Mouse (Mus musculus) testis, adult 2 months (tissue): ENCODE measurements around the gene Nabp2. TPM values are rescaled to one million over a fixed set of nuclear protein-coding genes. Genes with fewer than 3 reads are reported as not detected.

Experiments used
- H3K27ac ChIP-seq: fragments of 200-500 bp; 2 replicates; pipeline ENCODE4 v1.5.1; 2012; ENCODE audit warnings: low read depth, low read length; ENCODE audit not compliant: control insufficient read depth, insufficient read depth
- H3K27me3 ChIP-seq: fragments of 200-500 bp; 2 replicates; pipeline ENCODE4 v1.6.1; 2012; ENCODE audit warnings: mild to moderate bottlenecking, low read length, moderate library complexity; ENCODE audit not compliant: control insufficient read depth, insufficient read depth
- H3K36me3 ChIP-seq: fragments of 200-500 bp; 2 replicates; pipeline ENCODE4 v1.6.1; 2012; ENCODE audit warnings: mild to moderate bottlenecking, low read length; ENCODE audit not compliant: control insufficient read depth, insufficient read depth
- H3K4me1 ChIP-seq: fragments of 200-500 bp; 2 replicates; pipeline ENCODE4 v1.6.1; 2012; ENCODE audit warnings: low read length; ENCODE audit not compliant: control insufficient read depth, insufficient read depth
- H3K4me3 ChIP-seq: fragments of 200-500 bp; 2 replicates; pipeline ENCODE4 v1.5.1; 2012; ENCODE audit warnings: low read depth, mild to moderate bottlenecking, low read length, moderate library complexity, mixed read lengths; ENCODE audit not compliant: control insufficient read depth
- CTCF ChIP-seq: fragments of 200-500 bp; IDR thresholded peaks from 2 replicates; pipeline ENCODE4 v1.5.1; 2012; ENCODE audit warnings: low read depth, mild to moderate bottlenecking, inconsistent platforms, low read length, moderate library complexity; ENCODE audit not compliant: control insufficient read depth, insufficient read depth, insufficient replicate concordance
- POLR2A ChIP-seq: fragments of 200-500 bp; IDR thresholded peaks from 2 replicates; pipeline ENCODE4 v1.6.1; 2012; ENCODE audit warnings: low read depth, mild to moderate bottlenecking, inconsistent platforms, low read length, moderate library complexity; ENCODE audit not compliant: control insufficient read depth
- polyA plus RNA-seq: library from polyadenylated mRNA; depleted of rRNA; stranded (reverse); fragments of >200 nt; gene quantifications from 2 replicates; pipeline ENCODE4 v1.2.3, GENCODE M21; 2012

The Nabp2 gene
- polyA plus RNA-seq, 1 experiment = 22.5 TPM

DNA sequence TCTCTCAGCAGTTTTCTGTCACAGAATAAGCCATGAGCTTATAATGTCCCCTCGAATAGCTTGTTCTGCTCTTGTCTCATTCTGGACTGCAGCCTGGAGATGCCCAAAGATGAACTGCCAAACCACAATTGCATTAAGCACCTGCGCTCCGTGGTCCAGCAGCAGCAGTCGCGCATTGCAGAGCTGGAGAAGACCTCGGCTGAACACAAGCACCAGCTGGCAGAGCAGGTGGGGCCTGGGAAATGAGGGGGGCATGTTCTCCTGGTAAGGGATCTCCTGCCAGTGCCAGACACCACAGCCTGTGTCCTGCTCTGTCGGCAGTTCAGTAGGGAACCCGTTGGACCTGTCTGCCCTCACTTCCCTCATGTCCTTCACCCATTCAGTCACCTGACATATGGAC, 25.1 kb upstream of the Nabp2 start:
- Histone ChIP-seq H3K36me3 (peaks cover 1% of the 10 kb centered on the region; the same call in 1 of the 2 replicates), H3K4me1 (no peaks in the 10 kb centered on the region), H3K27ac (no peak overlapping the region), H3K4me3 (no peak overlapping the region), H3K27me3 (no peaks in the 10 kb centered on the region)
- no peak for TF ChIP-seq POLR2A
- TF ChIP-seq CTCF = no peak

DNA sequence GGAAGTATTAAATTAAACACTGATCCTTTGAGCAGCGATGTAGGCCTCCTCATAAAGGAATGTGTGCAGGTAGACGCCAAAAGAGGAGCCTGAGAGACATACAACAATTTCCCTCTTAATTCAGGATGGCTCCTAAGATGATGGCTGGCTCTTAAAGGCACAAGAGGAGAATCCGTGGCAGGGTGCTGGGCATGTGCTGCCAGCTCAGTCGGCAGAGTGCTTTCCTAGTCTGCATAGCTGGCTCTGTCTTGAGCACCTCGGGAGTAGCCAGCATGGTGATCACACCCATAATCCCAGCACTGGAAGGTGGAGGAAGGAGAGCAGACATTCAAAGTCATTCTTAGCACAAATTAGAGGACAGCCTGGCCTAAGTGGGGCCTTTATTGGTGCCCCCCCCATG, 24.6 kb upstream of the Nabp2 start:
- H3K36me3 ChIP-seq = peaks cover 1% of the 10 kb centered on the region; the same call in 1 of the 2 replicates
- no peaks in the 10 kb centered on the region for H3K4me1 ChIP-seq
- TF ChIP-seq POLR2A (no peak), CTCF (no peak)
- H3K27me3 ChIP-seq = no peaks in the 10 kb centered on the region
- H3K27ac ChIP-seq = no peak overlapping the region
- no peak overlapping the region for H3K4me3 ChIP-seq

DNA sequence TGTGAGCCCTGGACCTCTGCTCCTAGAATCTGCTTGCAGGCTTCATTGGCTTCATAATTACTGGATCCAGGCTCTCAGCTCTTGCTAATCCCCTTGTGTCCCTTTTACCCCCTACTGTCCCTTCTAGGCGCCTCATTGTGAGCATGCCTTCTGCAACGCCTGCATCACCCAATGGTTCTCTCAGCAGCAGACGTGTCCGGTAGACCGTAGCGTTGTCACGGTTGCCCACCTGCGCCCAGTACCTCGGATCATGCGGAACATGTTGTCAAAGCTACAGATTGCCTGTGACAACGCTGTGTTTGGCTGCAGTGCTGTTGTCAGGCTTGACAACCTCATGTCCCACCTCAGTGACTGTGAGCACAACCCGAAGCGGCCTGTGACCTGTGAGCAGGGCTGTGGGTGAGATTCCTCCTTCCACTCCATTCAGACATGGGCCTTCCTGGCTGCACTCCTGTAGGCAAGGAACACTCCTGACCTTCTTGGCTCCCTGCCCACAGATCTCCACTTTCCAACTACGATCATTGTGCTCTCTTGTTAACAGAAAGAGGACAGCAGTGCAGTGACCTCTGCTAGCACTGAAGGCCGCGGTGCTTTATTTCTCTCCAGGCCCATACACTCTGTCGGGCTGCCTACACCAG, 24.0 kb upstream of the Nabp2 start:
- Histone ChIP-seq H3K36me3 (peaks cover 1% of the 10 kb centered on the region; the same call in 1 of the 2 replicates), H3K4me3 (no peak overlapping the region), H3K27me3 (no peaks in the 10 kb centered on the region), H3K27ac (no peak overlapping the region), H3K4me1 (no peaks in the 10 kb centered on the region)
- TF ChIP-seq CTCF (no peak), POLR2A (no peak)

DNA sequence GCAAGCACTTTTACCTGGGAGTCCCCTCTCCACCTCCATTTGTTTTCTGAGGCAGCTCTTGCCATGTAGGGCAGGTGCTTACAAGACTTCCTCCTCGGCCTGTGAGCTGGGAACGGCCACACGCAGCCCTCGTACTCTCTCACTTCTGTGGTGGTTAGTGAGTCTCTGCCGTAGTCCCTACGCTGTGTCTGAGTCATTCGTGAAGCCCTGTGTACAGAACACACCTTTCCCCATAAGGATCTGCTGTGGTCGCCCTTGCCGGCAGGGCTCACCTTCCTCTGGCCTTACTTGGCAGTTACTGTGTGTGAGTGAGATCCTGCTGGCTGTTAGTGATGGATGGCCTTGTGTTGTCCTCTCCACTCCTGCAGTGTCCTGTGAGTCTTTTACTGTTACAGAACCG, 23.4 kb upstream of the Nabp2 start:
- Histone ChIP-seq H3K36me3 (peaks cover 1% of the 10 kb centered on the region; the same call in 1 of the 2 replicates), H3K4me3 (no peak overlapping the region), H3K27ac (no peak overlapping the region), H3K4me1 (no peaks in the 10 kb centered on the region), H3K27me3 (no peaks in the 10 kb centered on the region)
- no peak for TF ChIP-seq CTCF
- TF ChIP-seq POLR2A = no peak

- Histone ChIP-seq H3K27ac (no peak overlapping the region), H3K4me1 (no peaks in the 10 kb centered on the region), H3K36me3 (peaks cover 1% of the 10 kb centered on the region; the same call in 1 of the 2 replicates), H3K4me3 (no peak overlapping the region), H3K27me3 (no peaks in the 10 kb centered on the region)
- TF ChIP-seq CTCF (no peak), POLR2A (no peak)
Observed at GRCm38 (mm10) chr10:128433417-128433816, 22.1 kb upstream of the Nabp2 start.

GRCm38 (mm10) chr10:128429454-128429853, 18.2 kb upstream of the Nabp2 start:
- no peaks in the 10 kb centered on the region for H3K4me1 ChIP-seq
- H3K27ac ChIP-seq = no peak overlapping the region
- no peaks in the 10 kb centered on the region for H3K27me3 ChIP-seq
- no peak overlapping the region for H3K4me3 ChIP-seq
- no peaks in the 10 kb centered on the region for H3K36me3 ChIP-seq
- no peak for TF ChIP-seq CTCF
- TF ChIP-seq POLR2A = no peak

GRCm38 (mm10) chr10:128429052-128429451, 17.8 kb upstream of the Nabp2 start:
- TF ChIP-seq POLR2A (no peak), CTCF (no peak)
- Histone ChIP-seq H3K27ac (no peak overlapping the region), H3K36me3 (no peaks in the 10 kb centered on the region), H3K27me3 (no peaks in the 10 kb centered on the region), H3K4me1 (no peaks in the 10 kb centered on the region), H3K4me3 (no peak overlapping the region)

- Histone ChIP-seq H3K4me3 (no peak overlapping the region), H3K27ac (no peak overlapping the region), H3K36me3 (no peaks in the 10 kb centered on the region), H3K4me1 (no peaks in the 10 kb centered on the region), H3K27me3 (no peaks in the 10 kb centered on the region)
- TF ChIP-seq POLR2A (no peak), CTCF (no peak)
Observed at GRCm38 (mm10) chr10:128425260-128425659, 14.0 kb upstream of the Nabp2 start.
